Mouse (Mus musculus) liver, adult 2 months (tissue): ENCODE measurements around the gene Smyd4. TPM values are rescaled to one million over a fixed set of nuclear protein-coding genes. Genes with fewer than 3 reads are reported as not detected.
A peak's percentile ranks its signal among the peaks of the same experiment; 100 is the strongest.

Source experiments
- DNase-seq: peaks from one replicate; pipeline ENCODE4 v3.0.0-alpha.2; 2011; ENCODE audit warnings: low read depth, low spot score; ENCODE audit errors: extremely low read depth
- H3K27ac ChIP-seq: fragments of 200-500 bp; replicated peaks from 2 replicates; pipeline ENCODE4 v1.5.1; 2012; ENCODE audit warnings: low read depth, mild to moderate bottlenecking, control low read depth, inconsistent platforms, low read length; ENCODE audit not compliant: insufficient read depth
- H3K27me3 ChIP-seq: fragments of 200-500 bp; 2 replicates; pipeline ENCODE4 v1.6.1; 2012; ENCODE audit warnings: mild to moderate bottlenecking, moderate library complexity, low read length, inconsistent platforms; ENCODE audit not compliant: control insufficient read depth, insufficient read depth
- H3K36me3 ChIP-seq: fragments of 200-500 bp; 2 replicates; pipeline ENCODE4 v1.6.1; 2012; ENCODE audit warnings: low read length, inconsistent platforms; ENCODE audit not compliant: control insufficient read depth, insufficient read depth
- H3K4me1 ChIP-seq: fragments of 200-500 bp; 2 replicates; pipeline ENCODE4 v1.6.1; 2011; ENCODE audit warnings: low read length; ENCODE audit not compliant: control insufficient read depth, insufficient read depth
- H3K4me3 ChIP-seq: fragments of 200-500 bp; 2 replicates; pipeline ENCODE4 v1.5.1; 2011; ENCODE audit warnings: low read depth, mild to moderate bottlenecking, control low read depth, low read length, moderate library complexity; ENCODE audit not compliant: insufficient read depth
- H3K79me2 ChIP-seq: fragments of 200-500 bp; 2 replicates; pipeline ENCODE4 v1.6.1; 2012; ENCODE audit warnings: inconsistent platforms, mild to moderate bottlenecking, low read length, moderate library complexity; ENCODE audit not compliant: control insufficient read depth, insufficient read depth
- H3K9ac ChIP-seq: fragments of 200-500 bp; 2 replicates; pipeline ENCODE4 v1.6.1; 2012; ENCODE audit warnings: low read depth, mild to moderate bottlenecking, control low read depth, inconsistent platforms, low read length
- CTCF ChIP-seq: fragments of 200-500 bp; IDR thresholded peaks from 2 replicates; pipeline ENCODE4 v1.5.1; 2011; ENCODE audit warnings: low read depth, low read length, control low read depth
- POLR2A ChIP-seq: fragments of 200-500 bp; IDR thresholded peaks from 2 replicates; pipeline ENCODE4 v1.6.1; 2011; ENCODE audit warnings: low read length, control low read depth; ENCODE audit not compliant: insufficient read depth; ENCODE audit errors: extremely low read depth
- WGBS: fragments of 180-500 bp; shearing (Covaris S2); methylation state at CpG from one replicate; pipeline ENCODE4 v1.1.7; 2018; 5-methylcytosine and 5-hydroxymethylcytosine counted together
- polyA plus RNA-seq: library from polyadenylated mRNA; depleted of rRNA; stranded (reverse); fragments of >200 nt; gene quantifications from 2 replicates; pipeline ENCODE4 v1.2.3, GENCODE M21; 2012
- total RNA-seq: library from RNA; depleted of rRNA; stranded (reverse); fragments of >200 nt; gene quantifications from 2 replicates; pipeline ENCODE4 v1.2.3, GENCODE M21; 2014

Gene Smyd4
- total and polyA plus RNA-seq, 2 experiments, result 1.1 to 1.8 TPM

- Histone ChIP-seq H3K27me3 (no peaks in the 10 kb centered on the region), H3K79me2 (peaks cover 10% of the 10 kb centered on the region; the same call in 1 of the 2 replicates), H3K4me1 (peaks cover 5% of the 10 kb centered on the region; the same call in 1 of the 2 replicates), H3K9ac (no peak overlapping the region), H3K4me3 (no peak overlapping the region), H3K36me3 (no peaks in the 10 kb centered on the region), H3K27ac (no peak overlapping the region)
- TF ChIP-seq CTCF (no peak), POLR2A (no peak)
- DNase-seq, result peak; percentile 39
- 25% methylated on average over 4 of the region's 4 CpGs for WGBS
Observed at GRCm38 (mm10) chr11:75346556-75347187, 1.6 kb upstream of the Smyd4 start.

- H3K27me3 ChIP-seq, result no peaks in the 10 kb centered on the region
- 41% methylated on average over 10 of the region's 10 CpGs for WGBS
- peaks cover 10% of the 10 kb centered on the region; the same call in 1 of the 2 replicates for H3K79me2 ChIP-seq
- no peak overlapping the region for H3K4me3 ChIP-seq
- H3K9ac ChIP-seq, result no peak overlapping the region
- H3K27ac ChIP-seq, result no peak overlapping the region
- peaks cover 5% of the 10 kb centered on the region; the same call in 1 of the 2 replicates for H3K4me1 ChIP-seq
- no peak for TF ChIP-seq POLR2A
- DNase-seq, result peak; percentile 30
- no peaks in the 10 kb centered on the region for H3K36me3 ChIP-seq
Observed at GRCm38 (mm10) chr11:75347188-75347585, 1.0 kb upstream of the Smyd4 start.

- no peak for DNase-seq
- peaks cover 5% of the 10 kb centered on the region; the same call in 1 of the 2 replicates for H3K4me1 ChIP-seq
- no peak for TF ChIP-seq CTCF
- no peaks in the 10 kb centered on the region for H3K27me3 ChIP-seq
- H3K79me2 ChIP-seq, result peaks cover 9% of the 10 kb centered on the region; the same call in 1 of the 2 replicates
- no peak overlapping the region; the same call in 1 of the 2 replicates for H3K27ac ChIP-seq
- peak overlapping the region; percentile 86 for H3K4me3 ChIP-seq
- H3K9ac ChIP-seq, result peak overlapping the region; percentile 83; the same call in 1 of the 2 replicates
- no peaks in the 10 kb centered on the region for H3K36me3 ChIP-seq
- WGBS, result 0% methylated on average over 10 of the region's 10 CpGs
Observed at GRCm38 (mm10) chr11:75347596-75347995, 637 bp upstream of the Smyd4 start.

GRCm38 (mm10) chr11:75348890-75349261, 643 bp downstream of the Smyd4 start:
- no peaks in the 10 kb centered on the region for H3K36me3 ChIP-seq
- no peaks in the 10 kb centered on the region for H3K27me3 ChIP-seq
- H3K79me2 ChIP-seq, result peaks cover 4% of the 10 kb centered on the region; the same call in 1 of the 2 replicates
- H3K9ac ChIP-seq, result peak overlapping the region; percentile 47
- peaks cover 5% of the 10 kb centered on the region; the same call in 1 of the 2 replicates for H3K4me1 ChIP-seq
- peak overlapping the region; percentile 57 for H3K27ac ChIP-seq
- WGBS, result 30% methylated on average over 10 of the region's 10 CpGs
- no peak for DNase-seq
- TF ChIP-seq POLR2A, result no peak
- no peak for TF ChIP-seq CTCF
- H3K4me3 ChIP-seq, result peak overlapping the region; percentile 86

- Histone ChIP-seq H3K9ac (no peak overlapping the region), H3K4me1 (peaks cover 5% of the 10 kb centered on the region; the same call in 1 of the 2 replicates), H3K27ac (no peak overlapping the region), H3K4me3 (no peak overlapping the region), H3K79me2 (no peaks in the 10 kb centered on the region; the same call in 1 of the 2 replicates), H3K27me3 (no peaks in the 10 kb centered on the region), H3K36me3 (no peaks in the 10 kb centered on the region)
- TF ChIP-seq CTCF (no peak), POLR2A (no peak)
- peak; percentile 35 for DNase-seq
Observed at GRCm38 (mm10) chr11:75351225-75351624, 3.0 kb downstream of the Smyd4 start.

GRCm38 (mm10) chr11:75355475-75355874, 7.2 kb downstream of the Smyd4 start:
- no peak overlapping the region for H3K9ac ChIP-seq

More at GRCm38 (mm10) chr11:75355475-75355874, 7.2 kb downstream of the Smyd4 start:
- no peak for TF ChIP-seq POLR2A
- Histone ChIP-seq H3K4me3 (no peak overlapping the region), H3K27me3 (no peaks in the 10 kb centered on the region), H3K27ac (no peak overlapping the region), H3K79me2 (no peaks in the 10 kb centered on the region), H3K36me3 (no peaks in the 10 kb centered on the region), H3K4me1 (peaks cover 4% of the 10 kb centered on the region; the same call in 1 of the 2 replicates)
- DNase-seq, result peak; percentile 74
- WGBS, result 22% methylated on average over 1 of the region's 1 CpGs
